8 mouse cellular contexts compared by ENCODE assay signal in the genomic region with DNA sequence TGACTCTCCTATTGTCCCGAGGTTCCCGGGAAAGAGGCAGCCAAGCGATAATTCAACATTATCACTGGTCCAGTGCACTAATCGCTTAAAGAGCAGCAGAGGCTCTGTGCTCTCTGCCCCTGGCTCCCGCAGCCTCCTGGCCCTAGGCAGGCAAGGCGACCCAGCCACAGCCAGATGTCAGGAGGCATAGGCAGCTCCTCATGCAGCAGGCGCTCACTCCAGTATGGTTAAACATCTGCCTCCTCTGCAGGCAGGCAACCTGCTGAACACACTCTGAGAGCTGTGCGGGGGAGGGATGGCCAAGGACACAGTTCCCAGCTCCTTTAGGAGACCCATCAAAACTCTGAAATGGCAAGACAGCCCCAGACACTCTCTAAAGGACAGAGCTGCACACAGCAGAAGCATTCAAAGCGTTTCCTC.
DNase-seq lines count a peak whose midpoint lies in the region; ATAC-seq and TF ChIP-seq lines count a peak whose summit lies in the region.

No protein-coding gene starts in this region.

- no peaks in the 10 kb centered on the region for H3K9me3 ChIP-seq in heart, embryonic 11.5 days (replicated peaks; ENCODE audit: control insufficient read depth, low read length)
- no peaks in the 10 kb centered on the region for H3K9me3 ChIP-seq in midbrain, embryonic 10.5 days (replicated peaks)

- no peak for ATAC-seq in heart, embryonic 11.5 days (replicated peaks; ENCODE audit: insufficient number of reproducible peaks, low FRiP score, low TSS enrichment)
- ATAC-seq in inflammation-experienced regulatory T-cells, adult 6 months = no peak

- peak overlapping the region; percentile 40 for H3K4me2 ChIP-seq in heart, embryonic 11.5 days

- H3K27me3 ChIP-seq in heart, embryonic 11.5 days (ENCODE audit: control insufficient read depth, insufficient read depth, low read length) = no peaks in the 10 kb centered on the region
- peaks cover 36% of the 10 kb centered on the region for H3K27me3 ChIP-seq in midbrain, embryonic 10.5 days (ENCODE audit: low read depth, poor library complexity, severe bottlenecking)

- DNase-seq in adrenal gland, postnatal 25 days = peak; percentile 2
- DNase-seq in adrenal gland, postnatal 10 days = no peak
- peak; percentile 88 for DNase-seq in embryo, embryonic 10 days (ENCODE audit: low spot score)
- DNase-seq in midbrain, embryonic 10.5 days (ENCODE audit: low spot score) = peak; percentile 80
- no peak for DNase-seq in layer of hippocampus, adult 2 months (ENCODE audit: low spot score in 2 of 2)
- no peak for DNase-seq in layer of hippocampus, postnatal 25 days (ENCODE audit: extremely low spot score in 1 of 2, low spot score in 1 of 2)

- no peak overlapping the region for H3K4me3 ChIP-seq in heart, embryonic 11.5 days (ENCODE audit: low read depth, low read length)
- H3K4me3 ChIP-seq in midbrain, embryonic 10.5 days = peak overlapping the region; percentile 42
- no peak overlapping the region; the same call in 1 of the 2 replicates for H3K4me3 ChIP-seq in layer of hippocampus, adult 2 months

- WGBS in heart, embryonic 11.5 days (ENCODE audit: insufficient replicate concordance) = 39% methylated on average over 9 of the region's 9 CpGs
- 9% methylated on average over 9 of the region's 9 CpGs for WGBS in midbrain, embryonic 10.5 days

- H3K9ac ChIP-seq in heart, embryonic 11.5 days (ENCODE audit: low read depth, low read length) = no peak overlapping the region

- H3K4me1 ChIP-seq in heart, embryonic 11.5 days (ENCODE audit: control insufficient read depth, insufficient read depth, low read length) = peaks cover 8% of the 10 kb centered on the region
- H3K4me1 ChIP-seq in midbrain, embryonic 10.5 days = peaks cover 50% of the 10 kb centered on the region

- TF ChIP-seq CTCF in layer of hippocampus, adult 2 months (conservative IDR thresholded peaks at IDR 0.05) = no peak

- H3K36me3 ChIP-seq in heart, embryonic 11.5 days (ENCODE audit: control insufficient read depth, insufficient read depth, low read length) = no peaks in the 10 kb centered on the region
- H3K36me3 ChIP-seq in midbrain, embryonic 10.5 days = no peaks in the 10 kb centered on the region

- no peak overlapping the region for H3K27ac ChIP-seq in heart, embryonic 11.5 days (ENCODE audit: low read depth, low read length)
- H3K27ac ChIP-seq in midbrain, embryonic 10.5 days (replicated peaks) = peak overlapping the region; percentile 84
- H3K27ac ChIP-seq in layer of hippocampus, adult 2 months = no peak overlapping the region

Comparison
In these comparisons a context has a peak if more than half of its experiments do, and no peak if none do; other contexts are left out.
1. DNase-seq: peak in adrenal gland, postnatal 25 days (single experiment), embryo, embryonic 10 days (single experiment) and midbrain, embryonic 10.5 days (single experiment); none in adrenal gland, postnatal 10 days (single experiment), layer of hippocampus, adult 2 months (0 of 2) and layer of hippocampus, postnatal 25 days (0 of 2).